Mouse (Mus musculus) spleen, postnatal 4 days (tissue): ENCODE measurements around the gene Apol7c.
"Not testable (repeated sequence)": the region's sequence is repeated elsewhere in the genome, so short reads cannot be mapped to it uniquely, and the experiment has no call there.

ENCODE experiments used
- DNase-seq, 2 experiments: peaks; one replicate each; pipeline ENCODE4 v3.0.0; 2022; ENCODE audit warnings: low spot score in 2 of 2

The Apol7c gene

DNA sequence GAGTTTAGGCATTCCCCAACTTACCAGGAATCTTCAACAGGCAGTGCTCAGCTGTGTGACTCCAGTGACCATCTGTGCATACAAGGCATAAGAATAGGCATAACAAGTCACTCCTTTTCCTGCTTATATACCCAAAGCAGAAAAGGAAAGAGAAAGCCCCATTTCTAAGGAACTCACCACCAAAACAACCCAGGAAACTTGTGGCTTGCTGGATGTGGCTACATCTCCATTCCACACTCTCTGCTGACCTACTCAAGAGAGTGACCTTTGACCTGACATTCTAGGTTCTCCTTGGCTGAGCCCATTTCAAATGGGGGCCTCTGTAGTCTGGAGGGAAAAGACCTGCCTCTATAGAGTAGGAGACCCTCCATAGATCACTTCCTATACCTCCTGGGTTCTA, at the start of gene Apol7c:
Gene Apol7c (minus strand): TSS at position 101 of the 400 bp plus-strand sequence.
- no peak for DNase-seq

- no peak for DNase-seq
These were observed 48.6 kb upstream of the Apol7c start for GRCm38 (mm10) chr15:77581681-77582080.

- no peak for DNase-seq
These were observed 46.2 kb upstream of the Apol7c start for GRCm38 (mm10) chr15:77579311-77579710.

GRCm38 (mm10) chr15:77578801-77579200, 45.7 kb upstream of the Apol7c start:
- DNase-seq, result no peak

GRCm38 (mm10) chr15:77563219-77563618, 30.1 kb upstream of the Apol7c start:
- DNase-seq, result no peak

- DNase-seq, result no peak
These were observed 28.7 kb upstream of the Apol7c start, which contains the start of gene 1700025B11Rik for GRCm38 (mm10) chr15:77561792-77562191. 1700025B11Rik (minus strand) TSS chr15:77561892.

GRCm38 (mm10) chr15:77539221-77539620, 6.1 kb upstream of the Apol7c start:
- DNase-seq, result not testable (repeated sequence)

DNA sequence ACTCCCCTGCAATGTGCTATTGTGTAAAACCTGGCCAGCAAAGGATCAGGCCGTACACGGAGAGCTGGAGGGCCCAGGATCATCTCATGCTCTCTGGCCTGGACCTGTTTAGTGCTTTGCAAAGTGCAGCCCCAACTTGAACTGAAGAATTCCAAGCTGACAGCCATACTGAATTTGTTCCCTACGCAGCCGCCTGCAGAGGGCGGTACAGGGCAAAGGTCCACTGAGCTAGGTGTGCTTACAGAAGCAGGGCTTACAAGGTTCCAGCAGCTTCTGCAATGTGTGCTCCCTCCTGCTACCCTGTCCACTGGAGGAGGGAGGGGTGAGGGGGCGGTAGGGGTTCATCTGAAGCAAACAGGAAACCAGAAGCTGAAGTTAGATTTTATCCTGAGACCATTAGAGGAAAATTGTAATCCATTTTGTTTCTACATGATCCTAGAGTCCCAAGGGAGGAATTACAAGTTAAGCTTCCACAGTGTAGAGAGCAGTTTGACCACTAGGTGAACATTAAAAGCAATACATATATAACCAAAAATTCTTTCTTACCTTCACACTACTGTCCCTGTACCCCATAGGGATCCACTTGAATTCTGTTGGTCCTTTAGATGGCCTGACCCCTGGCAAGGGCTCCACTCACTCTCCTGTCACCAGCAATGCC, 9.8 kb downstream of the Apol7c start:
- peak in 1 of 2 experiments; percentile 64 for DNase-seq

DNA sequence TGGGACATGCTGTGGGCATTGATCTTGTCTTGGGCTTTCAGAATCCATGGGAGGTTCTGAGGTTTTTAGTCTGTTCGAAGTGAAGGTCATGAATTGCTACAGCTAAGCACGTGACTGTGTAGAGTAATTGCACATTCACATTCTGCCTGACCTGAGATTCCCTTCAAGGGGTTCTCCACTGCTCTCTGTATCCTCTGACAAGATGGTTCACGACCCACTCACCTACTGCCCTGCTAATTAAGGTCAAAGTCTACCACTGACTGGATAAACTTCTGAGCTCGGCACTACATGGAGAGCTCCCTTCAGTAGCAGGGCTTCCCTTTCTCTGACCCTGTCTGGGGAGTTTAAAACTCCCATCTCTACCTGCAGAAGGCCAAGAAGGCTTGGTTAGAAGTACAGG, 12.5 kb downstream of the Apol7c start:
- DNase-seq, result not testable (repeated sequence)

- not testable (repeated sequence) for DNase-seq
These were observed 25.1 kb downstream of the Apol7c start, which contains the start of gene Apol11a for GRCm38 (mm10) chr15:77507966-77508365. Apol11a (plus strand) TSS chr15:77508271.

GRCm38 (mm10) chr15:77494694-77495093, 38.4 kb downstream of the Apol7c start:
- DNase-seq, result not testable (repeated sequence)

- not testable (repeated sequence) for DNase-seq
These were observed 39.9 kb downstream of the Apol7c start for GRCm38 (mm10) chr15:77493181-77493580.

- DNase-seq, result no peak
These were observed 50.8 kb downstream of the Apol7c start for GRCm38 (mm10) chr15:77482140-77482794.

DNA sequence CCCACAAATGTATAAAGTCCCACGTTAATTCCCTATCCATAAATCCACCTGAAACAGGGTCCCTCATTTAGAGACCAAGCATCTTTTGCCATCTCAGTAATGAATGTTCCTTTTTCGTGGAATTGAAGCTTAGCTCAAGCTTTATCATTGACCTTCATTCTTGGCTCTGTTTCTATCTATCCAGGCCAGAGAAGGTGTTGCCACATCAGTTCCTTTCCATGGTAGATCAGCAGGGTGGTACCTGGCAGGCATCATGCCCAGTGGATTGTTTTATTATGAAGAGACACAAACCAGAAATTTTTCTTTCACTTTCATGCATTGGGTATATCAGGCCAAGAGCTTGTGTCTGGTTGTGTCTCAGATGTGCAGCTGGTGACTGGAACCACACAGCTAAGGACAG, 56.4 kb downstream of the Apol7c start, which contains the start of gene Apol10a:
Gene Apol10a (plus strand): TSS at position 355 of the 400 bp plus-strand sequence.
- DNase-seq, result not testable (repeated sequence)
